10 mouse cellular contexts compared by ENCODE assay signal in the genomic region with DNA sequence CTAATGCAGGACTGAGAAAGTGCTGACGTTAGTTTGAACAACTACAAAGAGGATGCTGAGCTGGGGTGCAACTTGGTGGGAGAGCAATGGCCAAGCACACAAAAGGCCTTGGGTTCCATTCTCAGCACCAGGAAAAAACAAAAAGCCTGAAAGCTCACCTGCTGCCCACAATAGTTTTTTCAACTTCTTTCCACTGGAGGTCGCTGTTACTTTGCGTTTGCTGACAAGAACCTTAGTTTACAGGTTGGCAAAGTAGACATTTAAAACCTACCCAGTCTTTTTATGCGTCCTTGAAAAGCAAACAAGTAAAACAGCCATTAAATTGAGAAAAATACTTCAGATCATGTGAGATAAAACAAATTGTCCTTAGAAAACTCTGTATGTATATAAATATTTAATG. TPM values are rescaled to one million over a fixed set of nuclear protein-coding genes. Genes with fewer than 3 reads are reported as not detected.
A peak's percentile ranks its signal among the peaks of the same experiment; 100 is the strongest.
DNase-seq lines count a peak whose midpoint lies in the region; ATAC-seq lines count a peak whose summit lies in the region.
"Had no signal": no experiment of that assay in that cellular context is flagged by ENCODE, and none has a peak within 500 bp of the region (broad histone marks: within the 10 kb centered on the region; RNA-seq: fewer than 3 reads in every experiment).

No protein-coding gene starts in this region.

- no peaks in the 10 kb centered on the region for H3K27me3 ChIP-seq in splenic B cell, adult 2 months (ENCODE audit: control insufficient read depth, insufficient read depth, low read length, poor library complexity, severe bottlenecking)
- H3K27me3 ChIP-seq in hindbrain, embryonic 13.5 days, result no peaks in the 10 kb centered on the region

- H3K36me3 ChIP-seq in splenic B cell, adult 2 months (ENCODE audit: control insufficient read depth, insufficient read depth, low read length, poor library complexity, severe bottlenecking), result no peaks in the 10 kb centered on the region
- no peaks in the 10 kb centered on the region for H3K36me3 ChIP-seq in hindbrain, embryonic 13.5 days
- H3K36me3 ChIP-seq: limb, embryonic 12.5 days had no signal

- WGBS in hindbrain, embryonic 13.5 days, result 13% methylated on average over 4 of the region's 4 CpGs

- no peak overlapping the region for H3K27ac ChIP-seq in hindbrain, embryonic 13.5 days
- H3K27ac ChIP-seq: limb, embryonic 12.5 days had no signal

- H3K4me1 ChIP-seq in hindbrain, embryonic 13.5 days (replicated peaks), result no peaks in the 10 kb centered on the region

- DNase-seq in heart, adult 18-20 months, result peak; percentile 47 to 73
- no peak for DNase-seq in heart, adult 11 months
- peak; percentile 30 for DNase-seq in right cerebral cortex, adult 18-20 months
- no peak for DNase-seq in right cerebral cortex, postnatal 14 days
- peak; percentile 8 to 38 for DNase-seq in adrenal gland, postnatal 36 days
- DNase-seq in kidney, postnatal 14 days, result peak; percentile 55
- DNase-seq in splenic B cell, adult 2 months (ENCODE audit: low read depth, low spot score), result peak; percentile 67

- no peak for ATAC-seq in hindbrain, embryonic 13.5 days (ENCODE audit: low FRiP score)

- H3K9ac ChIP-seq in hindbrain, embryonic 13.5 days, result no peak overlapping the region
- H3K9ac ChIP-seq: limb, embryonic 12.5 days had no signal

- no peak overlapping the region for H3K4me3 ChIP-seq in hindbrain, embryonic 13.5 days
- H3K4me3 ChIP-seq: limb, embryonic 12.5 days had no signal

- H3K4me2 ChIP-seq in hindbrain, embryonic 13.5 days, result no peak overlapping the region
- H3K4me2 ChIP-seq: limb, embryonic 12.5 days had no signal

- H3K9me3 ChIP-seq in hindbrain, embryonic 13.5 days, result no peaks in the 10 kb centered on the region
- H3K9me3 ChIP-seq: limb, embryonic 12.5 days had no signal

RNA-seq across cellular contexts. Expression of gene Mylk4, which starts 15.7 kb away (rescaled TPM):
- total RNA-seq in heart, adult 18-20 months (2021), result 100 to 1,000 TPM; 206 to 302 TPM
- total RNA-seq in adrenal gland, postnatal 36 days (2021), result not detected
- 0.05 TPM in 1 of 2 replicates, not detected in the other for polyA plus RNA-seq in hindbrain, embryonic 13.5 days (2015; fragmentation: Nextera tagmentation; extraction: Ambion mirVana)
- polyA plus RNA-seq: spleen, adult 2 months had no signal

RNA-seq across cellular contexts. Expression of gene Wrnip1, which starts 33.7 kb away (rescaled TPM):
- 10 to 100 TPM; 19.9 to 26.0 TPM for total RNA-seq in heart, adult 18-20 months (2021)
- total RNA-seq in adrenal gland, postnatal 36 days (2021), result 10 to 100 TPM; 37.0 to 48.8 TPM
- polyA plus RNA-seq in hindbrain, embryonic 13.5 days (2015; fragmentation: Nextera tagmentation; extraction: Ambion mirVana), result 24.3 and 27.5 TPM in 2 replicates

RNA-seq across cellular contexts. Expression of gene D930007J09Rik, which starts 34.5 kb away (rescaled TPM):
- total RNA-seq in heart, adult 18-20 months (2021), result not detected
- total RNA-seq in adrenal gland, postnatal 36 days (2021), result not detected
- not detected in 2 replicates for polyA plus RNA-seq in hindbrain, embryonic 13.5 days (2015; fragmentation: Nextera tagmentation; extraction: Ambion mirVana)
- polyA plus RNA-seq: limb, embryonic 12.5 days; spleen, adult 2 months had no signal

Comparison
In these comparisons a context has a peak if more than half of its experiments do, and no peak if none do; other contexts are left out.
1. DNase-seq: peak in heart, adult 18-20 months (2 of 2), right cerebral cortex, adult 18-20 months (single experiment), adrenal gland, postnatal 36 days (2 of 2), kidney, postnatal 14 days (single experiment) and splenic B cell, adult 2 months (single experiment); none in heart, adult 11 months (single experiment) and right cerebral cortex, postnatal 14 days (single experiment).
2. RNA of gene Mylk4, which starts 15.7 kb away (total RNA-seq): 206 to 302 TPM in heart, adult 18-20 months; not detected in adrenal gland, postnatal 36 days; every median in the first group is over 100 times any median in the second.